Mouse (Mus musculus) C2C12 (cell line): ENCODE data around the gene Slc1a5.

ENCODE experiments used
- CTCF ChIP-seq: IDR thresholded peaks from one replicate; pipeline ENCODE4 v1.5.1; 2011; ENCODE audit not compliant: control insufficient read depth, insufficient read depth, insufficient read length
- FOSL1 ChIP-seq: IDR thresholded peaks from one replicate; pipeline ENCODE4 v1.8.0; 2011; ENCODE audit warnings: mild to moderate bottlenecking, low read length; ENCODE audit not compliant: poor library complexity, insufficient read depth, severe bottlenecking
- MAX ChIP-seq: IDR thresholded peaks from one replicate; pipeline ENCODE4 v1.6.1; 2011; ENCODE audit warnings: mild to moderate bottlenecking, control low read depth
- MYOG ChIP-seq: IDR thresholded peaks from one replicate; pipeline ENCODE4 v1.6.1; 2011; ENCODE audit not compliant: control insufficient read depth, insufficient read length; ENCODE audit errors: extremely low read depth
- USF1 ChIP-seq: IDR thresholded peaks from one replicate; pipeline ENCODE4 v1.6.1; 2011; ENCODE audit warnings: low read depth, mild to moderate bottlenecking, control low read depth, moderate library complexity

DNA sequence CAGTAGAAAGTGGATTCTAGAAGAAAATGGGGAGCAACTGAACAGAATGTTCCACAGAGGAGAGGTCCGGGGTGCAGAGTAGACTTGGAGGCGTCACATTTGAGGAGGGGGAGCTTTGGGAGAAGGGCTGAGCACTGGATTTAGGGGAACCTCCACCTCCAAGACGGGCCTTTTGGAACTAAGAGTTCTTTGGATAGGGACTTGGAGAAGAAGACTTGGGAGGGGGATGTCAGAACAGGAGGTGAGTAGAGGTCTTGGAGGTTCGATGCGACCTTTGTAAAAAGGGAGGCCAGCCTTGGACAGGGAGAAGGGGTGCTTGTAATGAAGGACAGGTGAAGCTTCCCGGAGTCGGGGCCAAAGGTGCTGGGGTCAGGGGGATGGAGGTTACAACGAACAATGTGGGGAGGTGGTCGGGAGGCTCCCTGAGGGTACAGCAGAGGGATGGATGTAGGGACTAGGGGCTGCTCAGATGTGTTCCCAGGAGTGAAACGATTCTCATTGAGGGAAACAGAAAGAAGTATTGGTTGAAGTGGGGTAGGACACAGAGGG, 42.0 kb upstream of the Slc1a5 start:
- TF ChIP-seq CTCF, result no peak
- no peak for TF ChIP-seq FOSL1
- TF ChIP-seq MAX, result no peak
- no peak for TF ChIP-seq MYOG
- no peak for TF ChIP-seq USF1
